Mouse (Mus musculus) brown adipose tissue, adult 24 weeks (tissue): ENCODE data around the gene Enpp5. TPM values are rescaled to one million over a fixed set of nuclear protein-coding genes. Genes with fewer than 3 reads are reported as not detected.

Experiments
- H3K27ac ChIP-seq: fragments of 200-500 bp; replicated peaks from 2 replicates; pipeline ENCODE4 v1.5.1; 2012; ENCODE audit warnings: low read depth, mild to moderate bottlenecking, low read length
- H3K4me1 ChIP-seq: fragments of 200-500 bp; 2 replicates; pipeline ENCODE4 v1.6.1; 2012; ENCODE audit warnings: low read length, mixed read lengths; ENCODE audit not compliant: control insufficient read depth, insufficient read depth, insufficient read length
- H3K4me3 ChIP-seq: fragments of 200-500 bp; 2 replicates; pipeline ENCODE4 v1.5.1; 2012; ENCODE audit warnings: low read depth, mild to moderate bottlenecking, low read length, moderate library complexity; ENCODE audit not compliant: insufficient read depth
- polyA plus RNA-seq: library from polyadenylated mRNA; stranded (reverse); fragments of >200 nt; gene quantifications from 2 replicates; pipeline ENCODE4 v1.2.4, GENCODE M21; 2012; ENCODE audit not compliant: missing spikeins, insufficient read depth, insufficient read length

Gene Enpp5
- polyA plus RNA-seq, 1 experiment: 44.9 TPM

GRCm38 (mm10) chr17:44118231-44118630 lies 39.6 kb downstream of the Enpp5 start:
- Histone ChIP-seq H3K4me3 (no peak overlapping the region), H3K4me1 (no peaks in the 10 kb centered on the region; the same call in 1 of the 2 replicates), H3K27ac (no peak overlapping the region)

GRCm38 (mm10) chr17:44121366-44122100 lies 42.9 kb downstream of the Enpp5 start:
- Histone ChIP-seq H3K4me1 (no peaks in the 10 kb centered on the region), H3K4me3 (no peak overlapping the region), H3K27ac (no peak overlapping the region)

GRCm38 (mm10) chr17:44129092-44129750 lies 50.6 kb downstream of the Enpp5 start:
- Histone ChIP-seq H3K4me3 (no peak overlapping the region), H3K27ac (no peak overlapping the region), H3K4me1 (no peaks in the 10 kb centered on the region)

GRCm38 (mm10) chr17:44130429-44130828 lies 51.8 kb downstream of the Enpp5 start:
- H3K4me3 ChIP-seq: no peak overlapping the region
- H3K27ac ChIP-seq: no peak overlapping the region
- no peaks in the 10 kb centered on the region for H3K4me1 ChIP-seq

GRCm38 (mm10) chr17:44134106-44134505 lies 55.5 kb downstream of the Enpp5 start:
- Histone ChIP-seq H3K4me3 (no peak overlapping the region), H3K4me1 (no peaks in the 10 kb centered on the region), H3K27ac (no peak overlapping the region)

- Histone ChIP-seq H3K27ac (no peak overlapping the region), H3K4me1 (no peaks in the 10 kb centered on the region), H3K4me3 (no peak overlapping the region)
Observed at GRCm38 (mm10) chr17:44134545-44134944, 55.9 kb downstream of the Enpp5 start.

- Histone ChIP-seq H3K27ac (no peak overlapping the region), H3K4me1 (no peaks in the 10 kb centered on the region), H3K4me3 (no peak overlapping the region)
Observed at GRCm38 (mm10) chr17:44136018-44136417, 57.4 kb downstream of the Enpp5 start.

Other genes starting within 250 kb of the Enpp5 start
- 7.0 and 7.4 TPM in 2 replicates for gene Enpp4, start 27.0 kb downstream of the Enpp5 start, polyA plus RNA-seq
- gene Clic5, start 109.8 kb downstream of the Enpp5 start, polyA plus RNA-seq: 89.1 and 108 TPM in 2 replicates